Mouse (Mus musculus): ENCODE measurements around the gene Mcm8.

The Mcm8 gene

GRCm38 (mm10) chr2:132815608-132816314, at the start of gene Mcm8, which contains the start of gene Trmt6:
TSS of gene Mcm8 (plus strand) at chr2:132816141.
TSS of gene Trmt6 (minus strand) at chr2:132816055.
- peak; percentile 95 to 97 for DNase-seq

GRCm38 (mm10) chr2:132770822-132771221, 45.1 kb upstream of the Mcm8 start:
- no peak for DNase-seq

DNA sequence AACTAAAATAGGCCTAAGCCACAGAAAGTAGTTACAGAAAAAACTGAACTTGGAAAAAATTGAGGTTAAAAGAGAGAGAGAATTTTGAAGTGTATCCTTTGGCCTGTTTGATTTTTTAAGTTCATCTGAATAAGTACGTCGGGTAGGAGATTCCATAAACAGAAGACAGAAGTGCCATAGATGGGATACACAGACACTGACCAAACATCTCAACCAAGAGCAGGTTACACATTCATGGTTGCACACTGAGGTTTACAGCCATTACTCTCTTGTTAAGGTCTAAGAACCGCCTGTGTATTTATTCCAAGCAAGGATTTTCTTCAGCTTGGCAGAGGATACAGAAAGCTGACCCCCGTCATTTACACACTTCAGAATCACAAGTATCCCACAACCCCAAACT, 35.0 kb upstream of the Mcm8 start, which contains the start of gene Chgb:
TSS of gene Chgb (plus strand) at position 301 of the 400 bp plus-strand sequence.
- DNase-seq: no peak

GRCm38 (mm10) chr2:132781439-132782068, 34.4 kb upstream of the Mcm8 start:
- peak; percentile 91 for DNase-seq

GRCm38 (mm10) chr2:132784039-132784438, 31.9 kb upstream of the Mcm8 start:
- no peak for DNase-seq

GRCm38 (mm10) chr2:132793441-132794203, 22.3 kb upstream of the Mcm8 start:
- DNase-seq: no peak

DNA sequence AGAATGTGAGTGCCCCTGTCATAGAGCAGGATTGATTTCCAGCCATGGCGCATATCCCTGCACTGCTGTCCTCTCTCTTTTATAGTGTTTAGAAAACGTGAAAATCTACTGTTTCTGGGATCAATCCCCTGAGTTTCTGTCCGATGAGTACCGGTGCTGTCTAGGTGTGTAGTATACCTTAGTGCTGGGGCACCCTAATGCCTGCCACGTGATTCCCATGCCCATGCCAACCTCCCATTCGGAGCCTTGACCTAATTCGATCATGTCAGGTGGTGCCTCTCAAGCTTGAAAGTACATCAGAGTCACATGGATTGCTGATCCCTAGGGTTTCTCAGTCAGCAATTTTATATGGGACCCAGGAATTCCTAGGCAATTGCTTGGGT, 21.7 kb upstream of the Mcm8 start:
- DNase-seq: no peak

GRCm38 (mm10) chr2:132802976-132803375, 13.0 kb upstream of the Mcm8 start:
- no peak for DNase-seq

GRCm38 (mm10) chr2:132841071-132841470, 25.1 kb downstream of the Mcm8 start:
- no peak for DNase-seq

DNA sequence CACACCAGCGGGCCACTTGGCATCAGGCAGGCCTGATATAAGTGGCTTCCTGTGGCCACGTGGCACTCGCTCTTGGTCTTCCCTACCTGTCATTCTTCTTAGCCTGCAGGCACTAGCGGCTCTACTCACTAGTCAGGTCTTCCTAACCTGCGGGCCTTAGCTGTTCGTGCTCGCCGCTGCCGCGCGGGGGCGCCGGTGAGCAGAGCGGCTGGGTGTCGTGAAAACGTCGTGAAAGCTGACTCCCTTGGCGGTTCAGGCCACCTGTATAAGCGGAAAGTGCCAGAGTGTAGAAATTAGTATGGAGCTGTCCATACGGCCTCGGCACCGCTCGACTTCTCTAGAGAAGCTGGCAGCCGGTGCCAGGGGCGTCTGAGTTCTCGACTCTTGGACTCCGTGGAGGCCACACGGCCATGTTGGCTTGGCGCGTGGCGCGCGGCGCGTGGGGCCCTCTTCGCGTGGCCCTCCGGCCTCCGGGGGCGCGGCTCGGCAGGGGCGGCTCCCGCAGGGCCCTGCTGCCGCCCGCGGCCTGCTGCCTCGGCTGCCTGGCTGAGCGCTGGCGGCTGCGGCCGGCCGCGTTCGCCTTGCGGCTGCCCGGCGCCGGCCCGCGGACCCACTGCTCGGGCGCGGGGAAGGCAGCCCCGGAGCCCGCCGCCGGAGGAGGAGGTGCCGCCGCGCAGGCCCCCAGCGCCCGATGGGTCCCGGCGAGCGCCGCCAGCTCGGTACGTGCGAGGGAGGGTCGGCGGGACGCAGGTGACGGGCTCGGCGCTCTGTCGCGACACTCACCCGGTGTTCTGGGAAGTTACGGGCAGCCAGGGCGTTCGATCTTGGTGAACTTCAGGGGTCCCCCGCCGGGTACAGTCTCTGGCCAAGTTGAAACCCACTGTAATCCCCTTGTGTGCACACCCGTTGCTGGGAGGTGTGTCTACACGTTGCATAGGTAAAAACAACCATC, 30.7 kb downstream of the Mcm8 start, which contains the start of gene Crls1:
TSS of gene Crls1 (plus strand) at position 260 of the 952 bp plus-strand sequence.
- peak; percentile 92 to 94 for DNase-seq

DNA sequence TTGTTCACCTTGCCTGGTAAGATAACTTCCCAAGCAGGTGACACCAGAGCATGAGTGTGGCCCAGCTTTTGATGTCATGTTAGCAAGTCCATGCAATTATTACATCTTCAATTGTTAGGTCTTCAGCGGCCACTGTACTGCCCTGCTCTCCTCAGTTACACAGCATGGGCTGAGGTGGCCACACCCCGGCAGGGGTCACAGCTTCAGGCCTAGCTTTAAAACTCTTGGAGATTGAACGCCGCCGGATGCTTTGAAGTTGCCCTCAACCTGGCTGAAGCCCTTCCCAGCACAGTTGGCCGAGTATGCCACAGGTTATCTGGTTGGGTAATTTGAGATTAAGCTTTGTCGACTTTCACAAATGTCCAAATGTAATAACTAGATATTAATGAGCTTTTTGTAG, 31.6 kb downstream of the Mcm8 start:
- peak; percentile 22 to 56 for DNase-seq

DNA sequence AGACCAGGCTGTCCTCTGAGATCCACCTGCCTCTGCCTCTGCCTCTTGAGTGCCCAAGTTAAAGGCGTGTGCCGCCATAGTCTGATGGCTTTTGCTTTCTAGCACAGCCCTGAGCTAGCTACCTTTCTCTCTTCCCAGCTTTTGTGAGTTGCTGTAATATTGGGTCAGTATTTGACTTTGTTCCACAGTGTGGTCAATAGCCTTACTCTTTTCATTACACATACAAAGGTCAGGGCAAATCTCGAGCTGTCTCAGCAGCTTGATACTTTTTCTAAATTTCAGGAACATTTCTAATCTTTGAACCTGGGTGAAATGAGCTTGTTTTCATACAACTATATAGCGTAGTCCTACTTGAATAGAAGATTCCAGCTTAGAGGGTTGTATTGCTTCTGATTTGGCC, 32.4 kb downstream of the Mcm8 start:
- no peak for DNase-seq

- no peak for DNase-seq
Observed at GRCm38 (mm10) chr2:132849141-132849540, 33.2 kb downstream of the Mcm8 start.

DNA sequence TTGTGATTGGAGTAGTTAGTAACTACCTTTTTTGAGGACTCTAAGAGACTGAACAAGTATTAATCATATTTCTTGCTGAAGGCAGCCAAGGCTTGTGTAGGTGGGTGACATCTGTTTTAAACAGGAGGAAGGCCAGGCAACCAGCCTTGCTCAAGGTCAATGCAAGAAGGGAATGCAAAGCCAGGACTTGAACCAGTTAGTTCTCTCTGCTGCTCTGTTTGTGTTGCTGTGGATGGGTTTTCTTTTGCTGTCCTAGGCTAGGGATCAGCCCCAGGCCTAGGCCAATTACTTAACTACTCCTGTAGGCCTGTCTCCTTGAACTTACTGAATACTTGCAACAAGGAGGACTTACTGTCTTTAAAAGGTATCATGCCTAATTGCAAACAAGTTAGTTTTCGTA, 37.1 kb downstream of the Mcm8 start:
- DNase-seq: no peak

DNA sequence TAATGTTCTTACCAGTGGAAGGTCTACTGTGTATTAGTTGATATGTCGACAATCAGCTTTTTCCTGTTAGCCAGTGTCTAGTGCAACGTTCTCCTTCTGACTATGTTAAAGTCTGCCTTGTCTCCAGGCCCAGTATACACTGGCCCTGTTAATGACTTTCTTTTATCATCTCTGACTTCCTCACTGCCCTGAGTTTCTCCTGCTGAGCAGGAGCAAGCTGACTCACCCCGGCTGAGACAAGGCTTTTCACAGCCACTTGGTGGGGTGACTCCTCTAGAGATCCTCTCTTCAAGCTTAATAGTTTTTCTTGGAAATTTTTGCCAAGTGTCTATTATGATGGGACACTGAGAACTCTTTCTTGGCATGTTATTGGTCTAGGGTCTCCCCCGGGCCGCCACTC, 40.4 kb downstream of the Mcm8 start:
- DNase-seq: no peak

GRCm38 (mm10) chr2:132860435-132860834, 44.5 kb downstream of the Mcm8 start:
- no peak for DNase-seq

DNA sequence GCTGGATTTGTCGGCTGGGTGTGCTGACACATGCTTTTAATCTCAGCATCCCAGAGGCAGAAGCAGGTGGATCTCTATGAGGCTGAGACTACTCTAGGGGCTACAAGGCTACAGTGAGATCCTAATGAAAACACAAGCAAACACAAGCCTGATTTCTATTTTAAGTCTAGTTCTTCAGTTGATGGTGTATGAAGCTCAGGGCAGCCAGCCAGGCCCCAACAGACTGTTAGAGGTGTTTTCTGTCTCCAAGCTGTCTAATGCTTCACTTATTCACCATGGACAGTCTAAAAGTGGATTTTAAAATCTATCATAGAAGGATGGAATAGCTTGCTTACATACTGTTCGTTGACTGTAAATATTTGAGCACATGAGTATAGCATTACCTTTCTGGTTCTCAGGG, 45.5 kb downstream of the Mcm8 start:
- no peak for DNase-seq

DNA sequence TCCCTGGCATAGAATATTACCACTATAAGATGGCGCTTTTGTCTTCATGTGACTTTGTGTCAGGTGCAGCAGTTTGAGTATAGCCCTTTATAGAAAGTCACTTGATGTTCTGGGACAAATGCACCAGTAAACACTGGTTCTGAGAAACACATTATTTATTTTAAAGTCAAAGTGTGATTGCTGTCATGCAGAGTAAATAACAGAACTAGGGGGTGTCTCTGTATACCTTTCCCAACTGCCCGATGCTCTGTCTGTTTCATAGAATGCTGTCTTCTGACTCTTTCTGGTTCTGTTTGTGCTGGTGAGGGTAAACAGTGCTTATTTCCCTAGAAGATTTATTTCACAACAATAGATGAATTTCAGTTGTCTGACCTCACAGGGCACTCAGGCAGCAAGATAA, 47.4 kb downstream of the Mcm8 start:
- no peak for DNase-seq

GRCm38 (mm10) chr2:132867521-132867920, 51.6 kb downstream of the Mcm8 start:
- no peak for DNase-seq

DNA sequence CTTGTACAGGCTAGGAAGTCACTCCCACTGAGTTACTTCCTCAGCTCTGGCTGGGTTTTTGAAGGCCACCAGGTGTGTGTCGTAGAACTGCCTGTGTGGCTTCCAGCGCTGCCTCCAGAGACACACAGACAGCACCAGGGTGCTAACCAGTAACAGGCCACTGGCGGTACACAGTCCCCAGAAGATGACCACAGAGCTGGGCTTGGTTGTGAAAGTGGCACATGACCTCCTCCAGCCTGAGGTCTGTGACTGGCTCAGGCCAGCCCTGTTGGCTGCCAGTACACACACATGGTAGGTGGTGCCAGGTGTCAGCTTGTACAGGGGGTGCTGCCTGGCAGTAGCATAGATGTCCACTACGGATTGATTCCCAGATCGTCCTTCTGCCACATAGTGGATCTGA, 53.7 kb downstream of the Mcm8 start:
- DNase-seq: peak in 1 of 2 experiments; percentile 43

DNA sequence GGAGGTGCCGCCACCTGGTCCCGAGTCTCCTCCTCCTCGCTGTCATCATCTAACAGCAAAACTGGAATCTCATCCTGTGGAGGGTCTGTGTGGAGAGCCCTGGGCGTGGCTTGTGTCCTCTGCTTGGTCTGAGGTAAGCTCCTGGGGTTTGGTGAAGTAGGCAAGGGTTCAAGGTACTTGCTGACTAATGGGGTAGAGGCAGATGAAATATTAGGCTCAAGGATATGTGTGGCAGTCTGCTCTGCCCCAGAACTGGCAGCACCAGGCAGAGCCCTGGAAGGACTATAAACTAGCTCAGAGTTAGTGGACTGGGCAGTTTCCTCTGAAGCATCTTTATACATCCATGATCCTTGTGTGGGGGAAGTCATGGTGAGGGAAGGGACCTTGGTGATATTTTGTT, 54.3 kb downstream of the Mcm8 start:
- DNase-seq: no peak

DNA sequence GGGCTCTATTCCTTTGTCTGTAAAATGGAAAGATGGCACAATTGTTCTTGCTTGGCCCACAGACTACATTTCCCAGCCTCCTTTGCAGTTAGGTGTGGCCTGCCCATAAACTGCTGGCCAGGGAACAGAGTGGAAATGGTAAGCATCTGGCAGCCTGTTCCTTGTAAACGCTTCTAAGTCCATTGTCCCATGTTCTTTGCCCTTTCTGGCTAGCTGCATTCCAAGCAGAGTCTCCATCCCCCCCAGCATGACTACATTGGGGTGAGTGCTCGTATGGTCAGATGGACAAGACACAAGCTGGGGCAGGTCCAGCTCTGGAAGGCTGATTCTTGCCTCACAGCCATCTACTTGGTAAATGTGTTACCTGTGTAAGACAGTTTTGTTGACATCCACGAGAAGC, 55.7 kb downstream of the Mcm8 start:
- DNase-seq: peak; percentile 79 to 93
